Mouse (Mus musculus) midbrain, embryonic 11.5 days (tissue): ENCODE measurements around the gene Wee2. TPM values are rescaled to one million over a fixed set of nuclear protein-coding genes. Genes with fewer than 3 reads are reported as not detected.

Experiments used
- ATAC-seq: fragments of 200-750 bp; cut with Nextera tagmentation; 2 replicates; pipeline ENCODE4 v1.8.0; 2017; ENCODE audit warnings: moderate TSS enrichment, moderate library complexity; ENCODE audit not compliant: low FRiP score
- DNase-seq: peaks from one replicate; pipeline ENCODE4 v3.0.0; 2015; ENCODE audit warnings: low spot score; ENCODE audit errors: missing footprints
- H3K27ac ChIP-seq: fragments of 300-500 bp; sonication (generic); 2 replicates; pipeline ENCODE4 v1.5.1; 2014; ENCODE audit warnings: low read depth, low read length
- H3K27me3 ChIP-seq: fragments of 300-500 bp; sonication (generic); 2 replicates; pipeline ENCODE4 v1.6.1; 2014; ENCODE audit warnings: mild to moderate bottlenecking, low read length, moderate library complexity, mixed read lengths; ENCODE audit not compliant: control insufficient read depth, insufficient read depth
- H3K36me3 ChIP-seq: fragments of 300-500 bp; sonication (generic); 2 replicates; pipeline ENCODE4 v1.6.1; 2014; ENCODE audit warnings: mild to moderate bottlenecking, low read length, moderate library complexity, mixed read lengths; ENCODE audit not compliant: control insufficient read depth, insufficient read depth
- H3K4me1 ChIP-seq: fragments of 300-500 bp; sonication (generic); 2 replicates; pipeline ENCODE4 v1.6.1; 2014; ENCODE audit warnings: low read length; ENCODE audit not compliant: control insufficient read depth, insufficient read depth
- H3K4me2 ChIP-seq: fragments of 300-500 bp; sonication (generic); 2 replicates; pipeline ENCODE4 v1.6.1; 2014; ENCODE audit warnings: mild to moderate bottlenecking, moderate library complexity
- H3K4me3 ChIP-seq: fragments of 300-500 bp; sonication (generic); 2 replicates; pipeline ENCODE4 v1.5.1; 2014; ENCODE audit warnings: low read depth, low read length
- H3K9ac ChIP-seq: fragments of 300-500 bp; sonication (generic); 2 replicates; pipeline ENCODE4 v1.6.1; 2014; ENCODE audit warnings: low read length
- H3K9me3 ChIP-seq: fragments of 300-500 bp; sonication (generic); 2 replicates; pipeline ENCODE4 v1.6.1; 2016; ENCODE audit warnings: low read length; ENCODE audit not compliant: control insufficient read depth
- WGBS: fragments of 180-500 bp; shearing (Covaris S2); extraction: QIAGEN DNeasy Blood & Tissue Kit; methylation state at CpG from one replicate; pipeline ENCODE4 v1.1.7; 2014; 5-methylcytosine and 5-hydroxymethylcytosine counted together
- polyA plus RNA-seq: library from polyadenylated mRNA; unstranded; fragments of >200 nt; fragmentation: Nextera tagmentation; extraction: Ambion mirVana; gene quantifications from 2 replicates; pipeline ENCODE4 v1.2.1, GENCODE M21; 2014

Gene Wee2
- polyA plus RNA-seq = not detected in 2 replicates

DNA sequence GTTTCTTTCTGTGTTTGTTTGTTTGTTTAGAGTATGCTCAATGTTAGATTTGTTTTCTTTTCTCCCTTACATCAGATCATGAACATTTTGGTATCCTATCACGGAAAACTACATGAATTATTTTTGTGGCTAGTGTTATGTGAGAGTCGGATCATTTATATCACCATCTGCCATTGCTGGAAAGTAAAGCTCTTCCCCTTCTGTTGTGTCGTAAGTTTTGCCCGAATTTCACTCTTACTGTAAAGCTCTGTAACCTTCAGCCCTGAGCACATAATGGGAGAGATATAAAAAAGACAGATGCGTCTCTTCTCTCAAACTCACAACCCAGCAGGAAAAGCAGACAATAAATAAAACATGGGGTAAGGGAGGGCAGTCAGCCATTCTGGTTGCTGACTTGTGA, at the start of gene Wee2:
Gene Wee2, plus strand, starts transcription at position 153 of the 400 bp plus-strand sequence.
- Histone ChIP-seq H3K27ac (no peak within 1 kb of the TSS), H3K27me3 (no peaks in the 10 kb centered on the region), H3K36me3 (no peaks in the 10 kb centered on the region), H3K4me3 (no peak within 1 kb of the TSS), H3K9me3 (no peaks in the 10 kb centered on the region), H3K9ac (no peak within 1 kb of the TSS), H3K4me1 (peaks cover 8% of the 10 kb centered on the region; the same call in 1 of the 2 replicates), H3K4me2 (no peak within 1 kb of the TSS)
- 81% methylated on average over 5 of the region's 5 CpGs for WGBS
- DNase-seq = no peak
- ATAC-seq = no peak

- Histone ChIP-seq H3K4me1 (no peaks in the 10 kb centered on the region), H3K27ac (no peak overlapping the region), H3K4me3 (no peak overlapping the region), H3K9me3 (no peaks in the 10 kb centered on the region), H3K36me3 (no peaks in the 10 kb centered on the region; the same call in 1 of the 2 replicates), H3K9ac (no peak overlapping the region), H3K27me3 (no peaks in the 10 kb centered on the region), H3K4me2 (no peak overlapping the region)
- WGBS = 86% methylated on average over 1 of the region's 1 CpGs
- no peak for ATAC-seq
- no peak for DNase-seq
These were observed 47.9 kb upstream of the Wee2 start for GRCm38 (mm10) chr6:40390975-40391374.

DNA sequence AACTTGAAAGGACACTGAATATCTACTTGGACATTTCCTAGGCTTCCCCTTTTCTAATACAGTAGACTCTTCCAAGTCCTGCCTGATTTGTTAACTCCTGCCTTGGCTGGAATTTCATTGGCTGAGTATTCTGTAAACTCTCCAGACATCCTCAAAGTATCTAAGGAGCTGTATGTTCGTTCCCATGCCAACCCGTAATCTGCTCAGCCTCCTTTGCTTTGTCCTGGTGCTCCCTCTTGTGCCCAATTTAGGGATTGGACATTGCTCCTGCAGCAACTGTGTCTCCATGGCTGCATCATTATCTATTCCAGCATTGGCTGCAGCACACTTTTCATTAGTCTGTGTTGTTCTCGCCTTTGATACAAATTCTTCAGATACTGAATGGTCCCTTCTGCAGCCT, 45.7 kb upstream of the Wee2 start:
- Histone ChIP-seq H3K4me3 (no peak overlapping the region), H3K27ac (no peak overlapping the region), H3K27me3 (no peaks in the 10 kb centered on the region), H3K4me1 (no peaks in the 10 kb centered on the region), H3K9ac (no peak overlapping the region), H3K36me3 (peaks cover 2% of the 10 kb centered on the region; the same call in 1 of the 2 replicates), H3K9me3 (no peaks in the 10 kb centered on the region), H3K4me2 (no peak overlapping the region)
- ATAC-seq (peak; percentile 95), DNase-seq (peak; percentile 96)
- 13% methylated on average over 3 of the region's 3 CpGs for WGBS

DNA sequence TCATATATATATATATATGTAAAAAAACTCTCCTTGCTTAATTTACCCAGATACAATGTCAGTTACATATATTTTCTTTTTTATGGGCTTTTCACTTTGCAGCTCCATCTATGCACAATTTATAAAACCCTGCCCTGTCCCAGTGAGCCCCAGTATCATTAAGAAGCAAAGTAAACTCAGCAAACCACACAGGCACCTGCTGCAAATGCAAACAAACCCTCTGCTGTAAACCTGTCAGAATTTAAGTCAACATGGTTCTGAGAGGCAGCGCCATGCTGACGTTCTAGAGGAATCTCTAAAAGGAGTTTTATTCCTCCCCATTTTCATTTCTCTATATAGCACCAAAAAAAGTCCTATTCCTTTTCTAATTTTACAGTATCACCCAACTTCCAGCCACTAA, 36.9 kb upstream of the Wee2 start:
- Histone ChIP-seq H3K4me2 (no peak overlapping the region), H3K4me3 (no peak overlapping the region), H3K9ac (no peak overlapping the region), H3K4me1 (no peaks in the 10 kb centered on the region), H3K27me3 (no peaks in the 10 kb centered on the region), H3K9me3 (no peaks in the 10 kb centered on the region), H3K36me3 (peaks cover 11% of the 10 kb centered on the region; the same call in 1 of the 2 replicates), H3K27ac (no peak overlapping the region)
- DNase-seq (no peak), ATAC-seq (no peak)
- 94% methylated on average over 2 of the region's 2 CpGs for WGBS

DNA sequence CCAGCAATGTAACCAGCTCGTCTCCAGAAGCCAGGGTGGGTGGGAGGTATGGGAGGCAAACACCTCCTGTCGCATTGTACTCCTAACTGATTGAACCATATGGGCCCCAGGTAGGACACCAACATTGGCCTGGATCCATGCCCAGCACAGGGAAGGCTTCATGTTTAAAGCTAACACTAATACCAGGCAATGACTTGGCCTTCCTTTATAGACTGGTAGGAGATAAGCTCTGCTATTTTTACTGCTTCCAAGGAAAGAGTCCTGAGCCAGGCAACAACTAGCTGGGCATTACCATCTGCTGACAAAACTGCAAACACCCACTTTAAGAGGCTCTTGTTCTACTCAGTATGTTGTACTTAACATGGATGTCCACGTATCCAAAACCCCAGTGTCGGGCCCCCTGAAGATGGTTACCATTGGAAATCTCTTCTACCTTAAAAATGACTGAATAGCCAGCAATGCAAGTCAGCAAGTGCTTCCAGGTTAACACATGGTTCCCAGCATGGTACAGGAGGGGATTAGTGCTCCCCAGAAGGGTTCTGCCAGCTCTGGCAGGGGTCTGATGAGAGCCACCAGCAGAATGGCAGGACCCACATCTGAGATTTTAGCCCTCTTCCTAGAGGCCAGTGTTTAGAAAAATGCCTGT, 35.1 kb upstream of the Wee2 start:
- H3K27ac ChIP-seq = no peak overlapping the region
- H3K27me3 ChIP-seq = no peaks in the 10 kb centered on the region
- H3K4me1 ChIP-seq = no peaks in the 10 kb centered on the region
- H3K9ac ChIP-seq = no peak overlapping the region
- no peak overlapping the region for H3K4me2 ChIP-seq
- peaks cover 11% of the 10 kb centered on the region; the same call in 1 of the 2 replicates for H3K36me3 ChIP-seq
- H3K9me3 ChIP-seq = no peaks in the 10 kb centered on the region
- ATAC-seq (no peak), DNase-seq (no peak)
- no peak overlapping the region for H3K4me3 ChIP-seq
- WGBS = 91% methylated on average over 4 of the region's 4 CpGs

GRCm38 (mm10) chr6:40411085-40411484, 27.8 kb upstream of the Wee2 start:
- no peaks in the 10 kb centered on the region for H3K4me1 ChIP-seq
- no peak overlapping the region for H3K9ac ChIP-seq
- 94% methylated on average over 3 of the region's 3 CpGs for WGBS
- no peak overlapping the region for H3K27ac ChIP-seq
- no peaks in the 10 kb centered on the region for H3K27me3 ChIP-seq
- H3K9me3 ChIP-seq = no peaks in the 10 kb centered on the region
- no peak overlapping the region for H3K4me2 ChIP-seq
- H3K36me3 ChIP-seq = 0 out of 2 replicates have a peak, but pooled peaks cover 2% of the 10 kb centered on the region
- no peak overlapping the region for H3K4me3 ChIP-seq
- ATAC-seq (no peak), DNase-seq (no peak)

GRCm38 (mm10) chr6:40413046-40413445, 25.8 kb upstream of the Wee2 start:
- H3K27ac ChIP-seq = no peak overlapping the region
- WGBS = 88% methylated on average over 5 of the region's 5 CpGs
- H3K4me1 ChIP-seq = no peaks in the 10 kb centered on the region
- H3K27me3 ChIP-seq = no peaks in the 10 kb centered on the region
- DNase-seq (no peak), ATAC-seq (no peak)
- H3K4me3 ChIP-seq = no peak overlapping the region
- H3K4me2 ChIP-seq = no peak overlapping the region
- no peaks in the 10 kb centered on the region for H3K9me3 ChIP-seq
- no peaks in the 10 kb centered on the region for H3K36me3 ChIP-seq
- H3K9ac ChIP-seq = no peak overlapping the region

- Histone ChIP-seq H3K4me1 (no peaks in the 10 kb centered on the region), H3K4me3 (no peak overlapping the region), H3K4me2 (no peak overlapping the region), H3K9me3 (no peaks in the 10 kb centered on the region), H3K27me3 (no peaks in the 10 kb centered on the region), H3K36me3 (no peaks in the 10 kb centered on the region), H3K27ac (no peak overlapping the region), H3K9ac (no peak overlapping the region)
- DNase-seq = no peak
- 93% methylated on average over 3 of the region's 3 CpGs for WGBS
- ATAC-seq = no peak
These were observed 25.3 kb upstream of the Wee2 start for GRCm38 (mm10) chr6:40413565-40413964.

DNA sequence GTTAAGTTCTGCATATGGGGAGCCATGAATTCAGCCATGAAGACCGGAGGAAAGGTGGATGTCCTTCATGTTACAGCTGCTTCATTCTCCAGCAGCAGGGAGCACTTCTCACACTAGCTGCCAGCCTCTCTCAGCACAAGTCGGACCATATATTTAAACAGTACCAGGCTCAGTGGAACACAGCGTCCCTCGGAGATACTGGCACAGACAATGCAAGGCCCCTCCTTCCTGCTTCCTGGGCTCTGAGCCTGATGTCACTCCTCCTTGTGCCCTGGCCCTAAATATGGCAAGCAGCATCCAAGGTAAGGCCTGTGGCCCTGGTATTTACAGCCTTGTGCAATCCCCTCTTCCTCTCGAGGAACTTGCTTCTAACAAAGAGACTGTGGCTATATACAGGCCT, 23.1 kb upstream of the Wee2 start:
- Histone ChIP-seq H3K36me3 (no peaks in the 10 kb centered on the region), H3K9me3 (no peaks in the 10 kb centered on the region), H3K27ac (no peak overlapping the region), H3K4me1 (no peaks in the 10 kb centered on the region), H3K27me3 (no peaks in the 10 kb centered on the region), H3K4me2 (no peak overlapping the region), H3K4me3 (no peak overlapping the region), H3K9ac (no peak overlapping the region)
- no peak for DNase-seq
- 84% methylated on average over 5 of the region's 5 CpGs for WGBS
- no peak for ATAC-seq
